Mouse (Mus musculus) heart, embryonic 13.5 days (tissue): ENCODE measurements at regions not wholly inside any gene's neighbourhood (a gene's known extent, or its start where the extent isn't known, plus 50 kb on each side); places are given as distances from the start of the nearest gene placed in this dataset.

Experiments
- ATAC-seq: fragments of 200-750 bp; cut with Nextera tagmentation; 2 replicates; pipeline ENCODE4 v1.8.0; 2017; ENCODE audit warnings: moderate TSS enrichment; ENCODE audit not compliant: insufficient number of reproducible peaks, low FRiP score, low TSS enrichment; ENCODE audit errors: extremely low read depth
- H3K27ac ChIP-seq: fragments of 300-500 bp; sonication (generic); replicated peaks from 2 replicates; pipeline ENCODE4 v1.5.1; 2015; ENCODE audit warnings: moderate library complexity, mild to moderate bottlenecking, inconsistent platforms
- H3K27me3 ChIP-seq: fragments of 300-500 bp; sonication (generic); replicated peaks from 2 replicates; pipeline ENCODE4 v1.6.1; 2015; ENCODE audit warnings: mild to moderate bottlenecking, inconsistent platforms
- H3K36me3 ChIP-seq: fragments of 300-500 bp; sonication (generic); 2 replicates; pipeline ENCODE4 v1.6.1; 2015; ENCODE audit warnings: mild to moderate bottlenecking, inconsistent platforms
- H3K4me1 ChIP-seq: fragments of 300-500 bp; sonication (generic); 2 replicates; pipeline ENCODE4 v1.6.1; 2015; ENCODE audit warnings: inconsistent platforms
- H3K4me2 ChIP-seq: fragments of 300-500 bp; sonication (generic); 2 replicates; pipeline ENCODE4 v1.6.1; 2015; ENCODE audit warnings: inconsistent platforms, mild to moderate bottlenecking, moderate library complexity
- H3K4me3 ChIP-seq: fragments of 300-500 bp; sonication (generic); 2 replicates; pipeline ENCODE4 v1.5.1; 2015; ENCODE audit warnings: moderate library complexity, mild to moderate bottlenecking, inconsistent platforms
- H3K9ac ChIP-seq: fragments of 300-500 bp; sonication (generic); 2 replicates; pipeline ENCODE4 v1.6.1; 2015; ENCODE audit warnings: inconsistent platforms, mild to moderate bottlenecking, moderate library complexity
- H3K9me3 ChIP-seq: fragments of 300-500 bp; sonication (generic); 2 replicates; pipeline ENCODE4 v1.6.1; 2016; ENCODE audit warnings: inconsistent platforms
- WGBS: fragments of 180-500 bp; shearing (Covaris S2); methylation state at CpG from one replicate; pipeline ENCODE4 v1.1.7; 2015; ENCODE audit warnings: mixed read lengths; 5-methylcytosine and 5-hydroxymethylcytosine counted together

GRCm38 (mm10) chr12:106607655-106608337, 597.8 kb downstream of the Vrk1 start:
- Histone ChIP-seq H3K27me3 (no peaks in the 10 kb centered on the region), H3K9ac (no peak overlapping the region), H3K4me3 (no peak overlapping the region), H3K4me2 (no peak overlapping the region), H3K4me1 (no peaks in the 10 kb centered on the region), H3K27ac (no peak overlapping the region), H3K9me3 (no peaks in the 10 kb centered on the region), H3K36me3 (no peaks in the 10 kb centered on the region)
- no peak for ATAC-seq
- WGBS, result 69% methylated on average over 11 of the region's 11 CpGs

- no peaks in the 10 kb centered on the region for H3K9me3 ChIP-seq
- H3K27ac ChIP-seq, result no peak overlapping the region
- no peaks in the 10 kb centered on the region for H3K27me3 ChIP-seq
- ATAC-seq, result no peak
- H3K4me1 ChIP-seq, result no peaks in the 10 kb centered on the region
- H3K9ac ChIP-seq, result no peak overlapping the region
- no peak overlapping the region for H3K4me2 ChIP-seq
- H3K36me3 ChIP-seq, result no peaks in the 10 kb centered on the region
- 78% methylated on average over 6 of the region's 6 CpGs for WGBS
- no peak overlapping the region for H3K4me3 ChIP-seq
These were observed 608.7 kb downstream of the Vrk1 start for GRCm38 (mm10) chr12:106618684-106619083.

- H3K27me3 ChIP-seq, result no peaks in the 10 kb centered on the region
- no peak overlapping the region for H3K4me2 ChIP-seq
- H3K27ac ChIP-seq, result no peak overlapping the region
- H3K9ac ChIP-seq, result no peak overlapping the region
- no peak for ATAC-seq
- no peaks in the 10 kb centered on the region for H3K4me1 ChIP-seq
- no peak overlapping the region for H3K4me3 ChIP-seq
- no peaks in the 10 kb centered on the region for H3K9me3 ChIP-seq
- 59% methylated on average over 15 of the region's 15 CpGs for WGBS
- no peaks in the 10 kb centered on the region for H3K36me3 ChIP-seq
These were observed 616.8 kb downstream of the Vrk1 start for GRCm38 (mm10) chr12:106626786-106627185.

- no peak overlapping the region for H3K4me3 ChIP-seq
- ATAC-seq, result no peak
- no peaks in the 10 kb centered on the region for H3K36me3 ChIP-seq
- 63% methylated on average over 7 of the region's 7 CpGs for WGBS
- H3K4me1 ChIP-seq, result no peaks in the 10 kb centered on the region
- no peaks in the 10 kb centered on the region for H3K9me3 ChIP-seq
- no peaks in the 10 kb centered on the region for H3K27me3 ChIP-seq
- no peak overlapping the region for H3K9ac ChIP-seq
- H3K4me2 ChIP-seq, result no peak overlapping the region
- no peak overlapping the region for H3K27ac ChIP-seq
These were observed 622.5 kb downstream of the Vrk1 start for GRCm38 (mm10) chr12:106632566-106632965.

- Histone ChIP-seq H3K4me2 (no peak overlapping the region), H3K4me3 (no peak overlapping the region), H3K36me3 (no peaks in the 10 kb centered on the region), H3K27ac (no peak overlapping the region), H3K4me1 (no peaks in the 10 kb centered on the region), H3K27me3 (no peaks in the 10 kb centered on the region), H3K9ac (no peak overlapping the region), H3K9me3 (no peaks in the 10 kb centered on the region)
- ATAC-seq, result no peak
- WGBS, result 10% methylated on average over 8 of the region's 8 CpGs
These were observed 623.1 kb downstream of the Vrk1 start for GRCm38 (mm10) chr12:106633096-106633495.

- Histone ChIP-seq H3K4me2 (no peak overlapping the region), H3K4me1 (no peaks in the 10 kb centered on the region), H3K4me3 (no peak overlapping the region), H3K9ac (no peak overlapping the region), H3K36me3 (no peaks in the 10 kb centered on the region), H3K27me3 (peaks cover 10% of the 10 kb centered on the region; the same call in 1 of the 2 replicates), H3K9me3 (no peaks in the 10 kb centered on the region), H3K27ac (no peak overlapping the region)
- 17% methylated on average over 8 of the region's 8 CpGs for WGBS
- no peak for ATAC-seq
These were observed 648.3 kb downstream of the Vrk1 start for GRCm38 (mm10) chr12:106658317-106658716.

- Histone ChIP-seq H3K27me3 (peaks cover 10% of the 10 kb centered on the region), H3K9me3 (no peaks in the 10 kb centered on the region), H3K9ac (no peak overlapping the region), H3K4me1 (peaks cover 2% of the 10 kb centered on the region; the same call in 1 of the 2 replicates), H3K4me3 (no peak overlapping the region), H3K4me2 (no peak overlapping the region), H3K36me3 (no peaks in the 10 kb centered on the region), H3K27ac (no peak overlapping the region)
- 22% methylated on average over 13 of the region's 13 CpGs for WGBS
- no peak for ATAC-seq
These were observed 663.3 kb downstream of the Vrk1 start for GRCm38 (mm10) chr12:106673232-106673766.

GRCm38 (mm10) chr12:106674741-106675140, 664.7 kb downstream of the Vrk1 start:
- ATAC-seq, result no peak
- Histone ChIP-seq H3K4me3 (no peak overlapping the region), H3K9me3 (no peaks in the 10 kb centered on the region), H3K36me3 (no peaks in the 10 kb centered on the region), H3K4me1 (peaks cover 2% of the 10 kb centered on the region; the same call in 1 of the 2 replicates), H3K27me3 (peaks cover 10% of the 10 kb centered on the region), H3K27ac (no peak overlapping the region), H3K9ac (no peak overlapping the region), H3K4me2 (no peak overlapping the region)
- 77% methylated on average over 1 of the region's 1 CpGs for WGBS

GRCm38 (mm10) chr12:106676136-106676535, 666.1 kb downstream of the Vrk1 start:
- H3K9me3 ChIP-seq, result no peaks in the 10 kb centered on the region
- no peak overlapping the region for H3K27ac ChIP-seq
- 85% methylated on average over 3 of the region's 3 CpGs for WGBS
- H3K27me3 ChIP-seq, result peaks cover 11% of the 10 kb centered on the region
- H3K4me3 ChIP-seq, result no peak overlapping the region
- no peak for ATAC-seq
- no peaks in the 10 kb centered on the region for H3K36me3 ChIP-seq
- H3K9ac ChIP-seq, result no peak overlapping the region
- no peak overlapping the region for H3K4me2 ChIP-seq
- peaks cover 2% of the 10 kb centered on the region; the same call in 1 of the 2 replicates for H3K4me1 ChIP-seq

GRCm38 (mm10) chr12:106676566-106676965, 666.5 kb downstream of the Vrk1 start:
- Histone ChIP-seq H3K4me2 (no peak overlapping the region), H3K4me3 (no peak overlapping the region), H3K36me3 (no peaks in the 10 kb centered on the region), H3K9ac (no peak overlapping the region), H3K27me3 (peaks cover 13% of the 10 kb centered on the region), H3K27ac (no peak overlapping the region), H3K4me1 (peaks cover 2% of the 10 kb centered on the region; the same call in 1 of the 2 replicates), H3K9me3 (no peaks in the 10 kb centered on the region)
- no peak for ATAC-seq
- WGBS, result 64% methylated on average over 7 of the region's 7 CpGs

- Histone ChIP-seq H3K4me1 (no peaks in the 10 kb centered on the region), H3K9me3 (no peaks in the 10 kb centered on the region), H3K27me3 (peaks cover 32% of the 10 kb centered on the region), H3K27ac (no peak overlapping the region), H3K36me3 (no peaks in the 10 kb centered on the region), H3K4me2 (no peak overlapping the region), H3K4me3 (no peak overlapping the region), H3K9ac (no peak overlapping the region)
- no peak for ATAC-seq
- WGBS, result 76% methylated on average over 5 of the region's 5 CpGs
These were observed 676.0 kb downstream of the Vrk1 start for GRCm38 (mm10) chr12:106685986-106686385.

GRCm38 (mm10) chr12:106687751-106688150, 677.7 kb downstream of the Vrk1 start:
- H3K27me3 ChIP-seq, result peaks cover 38% of the 10 kb centered on the region
- 33% methylated on average over 12 of the region's 12 CpGs for WGBS
- no peak overlapping the region for H3K9ac ChIP-seq
- ATAC-seq, result no peak
- H3K4me2 ChIP-seq, result no peak overlapping the region
- H3K4me3 ChIP-seq, result no peak overlapping the region
- H3K4me1 ChIP-seq, result no peaks in the 10 kb centered on the region
- H3K36me3 ChIP-seq, result no peaks in the 10 kb centered on the region
- no peaks in the 10 kb centered on the region for H3K9me3 ChIP-seq
- no peak overlapping the region for H3K27ac ChIP-seq
